Mouse (Mus musculus) MEL (cell line): ENCODE results near the gene Rasl10b. TPM values are rescaled to one million over a fixed set of nuclear protein-coding genes. Genes with fewer than 3 reads are reported as not detected.

Source experiments
- DNase-seq: peaks from one replicate; pipeline ENCODE4 v3.0.0; 2011; ENCODE audit warnings: low read depth, low spot score
- H3K27ac ChIP-seq: 2 replicates; pipeline ENCODE4 v1.5.1; 2012; ENCODE audit warnings: low read depth, mild to moderate bottlenecking, control low read depth, low read length, moderate library complexity; ENCODE audit not compliant: control insufficient read depth
- H3K27me3 ChIP-seq, 2 experiments: fragments of 150-350 bp in 1 of 2; sonication (generic) in 1 of 2; 2 replicates each; pipeline ENCODE4 v1.6.1; 2012; ENCODE audit warnings: low read length in 2 of 2, mild to moderate bottlenecking in 2 of 2, improper control_type of control experiment in 1 of 2, moderate library complexity in 1 of 2; ENCODE audit not compliant: insufficient read depth in 2 of 2, control insufficient read depth in 1 of 2
- H3K36me3 ChIP-seq, 2 experiments: 2 replicates each; pipeline ENCODE4 v1.6.1; 2012 to 2014; ENCODE audit warnings: low read length in 2 of 2, improper control_type of control experiment in 1 of 2, inconsistent platforms in 1 of 2, mild to moderate bottlenecking in 1 of 2; ENCODE audit not compliant: insufficient read depth in 2 of 2, control insufficient read depth in 1 of 2
- H3K4me1 ChIP-seq, 2 experiments: fragments of 150-350 bp in 1 of 2; sonication (generic) in 1 of 2; 2 replicates each; pipeline ENCODE4 v1.6.1; 2012; ENCODE audit warnings: low read length in 2 of 2, improper control_type of control experiment in 1 of 2, mild to moderate bottlenecking in 1 of 2; ENCODE audit not compliant: insufficient read depth in 2 of 2, control insufficient read depth in 1 of 2
- H3K4me3 ChIP-seq, 2 experiments: fragments of 150-350 bp in 1 of 2; sonication (generic) in 1 of 2; 2 replicates each; pipeline ENCODE4 v1.5.1; 2012; ENCODE audit warnings: low read depth in 2 of 2, low read length in 2 of 2, mild to moderate bottlenecking in 2 of 2, moderate library complexity in 2 of 2, control low read depth in 1 of 2, improper control_type of control experiment in 1 of 2; ENCODE audit not compliant: control insufficient read depth in 1 of 2, insufficient read depth in 1 of 2
- H3K79me2 ChIP-seq: 2 replicates; pipeline ENCODE4 v1.6.1; 2012; ENCODE audit warnings: mild to moderate bottlenecking, low read length, moderate library complexity; ENCODE audit not compliant: control insufficient read depth, poor library complexity, insufficient read depth
- H3K9ac ChIP-seq: 2 replicates; pipeline ENCODE4 v1.6.1; 2012; ENCODE audit warnings: low read depth, mild to moderate bottlenecking, control low read depth, low read length, moderate library complexity; ENCODE audit not compliant: control insufficient read depth, poor library complexity, severe bottlenecking
- H3K9me3 ChIP-seq: fragments of 150-350 bp; sonication (generic); replicated peaks from 2 replicates; pipeline ENCODE4 v1.6.1; 2012; ENCODE audit warnings: mild to moderate bottlenecking, low read length, improper control_type of control experiment, moderate library complexity; ENCODE audit not compliant: insufficient read depth
- BHLHE40 ChIP-seq: IDR thresholded peaks from 2 replicates; pipeline ENCODE4 v1.6.1; 2012; ENCODE audit warnings: low read depth, mild to moderate bottlenecking, inconsistent platforms, low read length, improper control_type of control experiment, borderline replicate concordance
- CTCF ChIP-seq, 3 experiments: IDR thresholded peaks in 2 of 3; conservative IDR thresholded peaks in 1 of 3; 2 replicates each; pipeline ENCODE4 v1.5.1; 2011 to 2012; ENCODE audit warnings: low read length in 3 of 3, low read depth in 2 of 3, mild to moderate bottlenecking in 2 of 3, improper control_type of control experiment in 1 of 3, inconsistent platforms in 1 of 3, mixed read lengths in 1 of 3, moderate library complexity in 1 of 3; ENCODE audit not compliant: control insufficient read depth in 1 of 3, insufficient read depth in 1 of 3, poor library complexity in 1 of 3, severe bottlenecking in 1 of 3
- ELF1 ChIP-seq: IDR thresholded peaks from 2 replicates; pipeline ENCODE4 v1.6.1; 2014; ENCODE audit warnings: low read depth, mild to moderate bottlenecking, inconsistent platforms, low read length, improper control_type of control experiment, moderate library complexity
- EP300 ChIP-seq, 2 experiments: IDR thresholded peaks; 2 replicates each; pipeline ENCODE4 v1.6.1; 2011; ENCODE audit warnings: improper control_type of control experiment in 2 of 2, low read length in 2 of 2, low read depth in 1 of 2, mild to moderate bottlenecking in 1 of 2
- ETS1 ChIP-seq: IDR thresholded peaks from 2 replicates; pipeline ENCODE4 v1.6.1; 2012; ENCODE audit warnings: low read depth, mild to moderate bottlenecking, inconsistent platforms, low read length, improper control_type of control experiment, moderate library complexity
- GABPA ChIP-seq: IDR thresholded peaks from 2 replicates; pipeline ENCODE4 v1.6.1; 2012; ENCODE audit warnings: low read depth, mild to moderate bottlenecking, inconsistent platforms, low read length, improper control_type of control experiment, moderate library complexity
- JUND ChIP-seq: IDR thresholded peaks from 2 replicates; pipeline ENCODE4 v1.6.1; 2011; ENCODE audit warnings: low read depth, mild to moderate bottlenecking, improper control_type of control experiment, low read length
- KAT2A ChIP-seq: conservative IDR thresholded peaks from 2 replicates; pipeline ENCODE4 v1.6.1; 2012; ENCODE audit warnings: low read depth, low read length, improper control_type of control experiment, inconsistent platforms
- MAX ChIP-seq: IDR thresholded peaks from 2 replicates; pipeline ENCODE4 v1.6.1; 2011; ENCODE audit warnings: low read length, improper control_type of control experiment
- MYB ChIP-seq: IDR thresholded peaks from 2 replicates; pipeline ENCODE4 v1.6.1; 2011; ENCODE audit warnings: mild to moderate bottlenecking, low read depth, low read length, improper control_type of control experiment
- NELFE ChIP-seq: IDR thresholded peaks from 2 replicates; pipeline ENCODE4 v1.6.1; 2011; ENCODE audit warnings: low read depth, low read length, improper control_type of control experiment
- NRF1 ChIP-seq: IDR thresholded peaks from 2 replicates; pipeline ENCODE4 v1.6.1; 2014; ENCODE audit warnings: low read depth, mild to moderate bottlenecking, inconsistent platforms, low read length, improper control_type of control experiment, moderate library complexity; ENCODE audit not compliant: poor library complexity, insufficient read depth, severe bottlenecking
- POLR2AphosphoS2 ChIP-seq: IDR thresholded peaks from 2 replicates; pipeline ENCODE4 v1.6.1; 2011; ENCODE audit warnings: low read length, improper control_type of control experiment
- RAD21 ChIP-seq: IDR thresholded peaks from 2 replicates; pipeline ENCODE4 v1.6.1; 2011; ENCODE audit warnings: mild to moderate bottlenecking, low read depth, low read length, improper control_type of control experiment
- RCOR1 ChIP-seq: IDR thresholded peaks from 2 replicates; pipeline ENCODE4 v1.6.1; 2012; ENCODE audit warnings: low read depth, mild to moderate bottlenecking, inconsistent platforms, low read length, improper control_type of control experiment
- TAL1 ChIP-seq: IDR thresholded peaks from 2 replicates; pipeline ENCODE4 v1.6.1; 2012; ENCODE audit warnings: mild to moderate bottlenecking, inconsistent platforms, low read length, moderate library complexity, mixed read lengths
- TBP ChIP-seq: IDR thresholded peaks from 2 replicates; pipeline ENCODE4 v1.8.0; 2011; ENCODE audit warnings: low read depth, low read length, improper control_type of control experiment
- ZKSCAN1 ChIP-seq: IDR thresholded peaks from 2 replicates; pipeline ENCODE4 v1.6.1; 2012; ENCODE audit warnings: low read depth, mild to moderate bottlenecking, inconsistent platforms, low read length, improper control_type of control experiment, moderate library complexity
- polyA plus RNA-seq, 2 experiments: library from polyadenylated mRNA; stranded (reverse) in 1 of 2; unstranded in 1 of 2; fragments of >175 nt in 1 of 2; fragments of >200 nt in 1 of 2; gene quantifications; 2 replicates each; pipeline versions ENCODE4 v1.2.1 to v1.2.4; 2012; ENCODE audit warnings: low replicate concordance in 2 of 2, low read depth in 1 of 2; ENCODE audit not compliant: insufficient read length in 2 of 2, insufficient read depth in 1 of 2, missing spikeins in 1 of 2
- total RNA-seq: library from RNA; depleted of rRNA; stranded (reverse); fragments of 300-350 nt; gene quantifications from 2 replicates; pipeline ENCODE4 v1.2.3, GENCODE M21; 2012

Rasl10b gene
- total and polyA plus RNA-seq, 3 experiments, result 0.04 TPM; not detected in 2

- peaks cover 0 to 7% of the 10 kb centered on the region in 2 experiments; a peak in 1 of 4 replicates for H3K4me1 ChIP-seq
- no peak overlapping the region for H3K27ac ChIP-seq
- DNase-seq, result no peak
- no peaks in the 10 kb centered on the region for H3K9me3 ChIP-seq
- no peaks in the 10 kb centered on the region for H3K36me3 ChIP-seq
- peaks cover 14 to 23% of the 10 kb centered on the region in 2 experiments for H3K27me3 ChIP-seq
- H3K79me2 ChIP-seq, result no peaks in the 10 kb centered on the region
- no peak overlapping the region for H3K9ac ChIP-seq
- TF ChIP-seq CTCF (IDR thresholded peaks at IDR 0.05 in 2 of 3, conservative IDR thresholded peaks at IDR 0.05 in 1 of 3; ENCODE audit: control insufficient read depth in 1 of 3, insufficient read depth in 1 of 3, low read depth in 2 of 3, low read length in 3 of 3, poor library complexity in 1 of 3, severe bottlenecking in 1 of 3), result no peak
- TF ChIP-seq TAL1, result no peak
- no peak for TF ChIP-seq NELFE
- TF ChIP-seq BHLHE40, result no peak
- no peak for TF ChIP-seq EP300 (IDR thresholded peaks at IDR 0.05; ENCODE audit: low read depth in 1 of 2, low read length in 2 of 2)
- no peak for TF ChIP-seq MYB
- no peak for TF ChIP-seq RAD21
- no peak for TF ChIP-seq RCOR1
- no peak for TF ChIP-seq GABPA
- TF ChIP-seq, all 39 proteins: peak for 0
- no peak overlapping the region for H3K4me3 ChIP-seq
Observed at GRCm38 (mm10) chr11:83457257-83457656, 48.3 kb downstream of the Rasl10b start.

GRCm38 (mm10) chr11:83457912-83458601, 49.1 kb downstream of the Rasl10b start:
- no peaks in the 10 kb centered on the region for H3K79me2 ChIP-seq
- H3K9ac ChIP-seq, result no peak overlapping the region
- H3K27me3 ChIP-seq, result peaks cover 14 to 21% of the 10 kb centered on the region in 2 experiments
- no peak overlapping the region for H3K27ac ChIP-seq
- H3K4me3 ChIP-seq, result no peak overlapping the region
- no peak for TF ChIP-seq ZKSCAN1
- no peak for TF ChIP-seq ETS1
- no peak for TF ChIP-seq TBP
- no peak for TF ChIP-seq KAT2A
- TF ChIP-seq JUND, result no peak
- TF ChIP-seq NRF1, result no peak
- no peak for TF ChIP-seq ELF1
- no peak for TF ChIP-seq GABPA
- no peak for TF ChIP-seq POLR2AphosphoS2
- TF ChIP-seq MAX, result no peak
- no peak for DNase-seq
- peaks cover 0 to 7% of the 10 kb centered on the region in 2 experiments; a peak in 1 of 4 replicates for H3K4me1 ChIP-seq
- H3K9me3 ChIP-seq, result no peaks in the 10 kb centered on the region
- H3K36me3 ChIP-seq, result no peaks in the 10 kb centered on the region
